Comparison of ENCODE assay signal across 25 mouse cellular contexts in genomic region chrX:53692065-53692464, GRCm38 (mm10). TPM values are rescaled to one million over a fixed set of nuclear protein-coding genes. Genes with fewer than 3 reads are reported as not detected.
DNase-seq lines count a peak whose midpoint lies in the region; ATAC-seq and TF ChIP-seq lines count a peak whose summit lies in the region.
"Had no signal": no experiment of that assay in that cellular context is flagged by ENCODE, and none has a peak within 500 bp of the region (broad histone marks: within the 10 kb centered on the region; RNA-seq: fewer than 3 reads in every experiment).

No protein-coding gene starts in this region.

- 36% methylated on average over 2 of the region's 2 CpGs for WGBS in kidney, embryonic 15.5 days
- 49% methylated on average over 2 of the region's 2 CpGs for WGBS in kidney, embryonic 16.5 days
- WGBS in kidney, postnatal 0 days, result 33% methylated on average over 2 of the region's 2 CpGs
- 18% methylated on average over 2 of the region's 2 CpGs for WGBS in kidney, adult 2 months

- no peak for TF ChIP-seq CTCF in kidney, postnatal 0 days (IDR thresholded peaks at IDR 0.05; ENCODE audit: low read depth)
- no peak for TF ChIP-seq CTCF in kidney, adult 2 months (conservative IDR thresholded peaks at IDR 0.05; ENCODE audit: insufficient read depth, insufficient read length, low read depth, low read length)

- H3K27me3 ChIP-seq in kidney, embryonic 15.5 days, result no peaks in the 10 kb centered on the region
- no peaks in the 10 kb centered on the region for H3K27me3 ChIP-seq in kidney, embryonic 16.5 days (ENCODE audit: insufficient read depth, low read length)
- H3K27me3 ChIP-seq in kidney, postnatal 0 days (ENCODE audit: insufficient read depth, low read length), result no peaks in the 10 kb centered on the region
- no peaks in the 10 kb centered on the region for H3K27me3 ChIP-seq in kidney, adult 2 months (replicated peaks; ENCODE audit: control insufficient read depth, insufficient read depth, low read length)

- H3K4me2 ChIP-seq in kidney, embryonic 15.5 days, result no peak overlapping the region
- H3K4me2 ChIP-seq in kidney, embryonic 16.5 days (replicated peaks; ENCODE audit: low read depth, low read length), result no peak overlapping the region
- no peak overlapping the region for H3K4me2 ChIP-seq in kidney, postnatal 0 days (ENCODE audit: low read length)

- H3K9ac ChIP-seq in kidney, embryonic 15.5 days, result no peak overlapping the region
- no peak overlapping the region for H3K9ac ChIP-seq in kidney, embryonic 16.5 days (replicated peaks; ENCODE audit: low read length)
- no peak overlapping the region for H3K9ac ChIP-seq in kidney, postnatal 0 days (ENCODE audit: low read depth, low read length)

- H3K4me1 ChIP-seq in kidney, embryonic 15.5 days, result no peaks in the 10 kb centered on the region
- H3K4me1 ChIP-seq in kidney, embryonic 16.5 days (ENCODE audit: insufficient read depth, low read length), result no peaks in the 10 kb centered on the region
- no peaks in the 10 kb centered on the region for H3K4me1 ChIP-seq in kidney, postnatal 0 days (replicated peaks; ENCODE audit: insufficient read depth, low read length)
- H3K4me1 ChIP-seq in kidney, adult 2 months (ENCODE audit: control insufficient read depth, insufficient read depth, low read length), result no peaks in the 10 kb centered on the region; the same call in 1 of the 2 replicates

- TF ChIP-seq POLR2A in kidney, adult 2 months (IDR thresholded peaks at IDR 0.05; ENCODE audit: low read depth, low read length), result no peak

- H3K4me3 ChIP-seq in kidney, embryonic 15.5 days (replicated peaks), result no peak overlapping the region
- H3K4me3 ChIP-seq in kidney, embryonic 16.5 days (ENCODE audit: low read length), result no peak overlapping the region
- no peak overlapping the region for H3K4me3 ChIP-seq in kidney, postnatal 0 days (replicated peaks; ENCODE audit: low read depth, low read length)
- H3K4me3 ChIP-seq in kidney, adult 2 months (ENCODE audit: insufficient read depth, low read depth, low read length), result no peak overlapping the region

- H3K9me3 ChIP-seq in kidney, embryonic 15.5 days (replicated peaks), result no peaks in the 10 kb centered on the region
- no peaks in the 10 kb centered on the region for H3K9me3 ChIP-seq in kidney, embryonic 16.5 days (ENCODE audit: low read length)
- H3K9me3 ChIP-seq in kidney, postnatal 0 days (replicated peaks; ENCODE audit: low read length), result no peaks in the 10 kb centered on the region
- H3K9me3 ChIP-seq: G1E had no signal

- peak; percentile 62; the same call in 1 of the 2 replicates for ATAC-seq in kidney, embryonic 15.5 days (replicated peaks; ENCODE audit: low FRiP score)
- peak; percentile 86 for ATAC-seq in kidney, embryonic 16.5 days (ENCODE audit: low FRiP score, low TSS enrichment)
- peak; percentile 69 for ATAC-seq in kidney, postnatal 0 days (replicated peaks; ENCODE audit: low FRiP score, low read depth)
- ATAC-seq: activated CD4-positive, CD25-positive, alpha-beta regulatory T cell, adult 4 months; CD4-positive, CD25-positive, alpha-beta regulatory T cell, adult 4 months; Patski had no signal

- no peak overlapping the region for H3K27ac ChIP-seq in kidney, embryonic 15.5 days
- no peak overlapping the region for H3K27ac ChIP-seq in kidney, embryonic 16.5 days (ENCODE audit: low read length)
- 0 out of 2 replicates have a peak overlapping the region, but pooled peaks have one; percentile 1 for H3K27ac ChIP-seq in kidney, postnatal 0 days
- H3K27ac ChIP-seq in kidney, adult 2 months (ENCODE audit: insufficient read depth, low read depth, low read length), result no peak overlapping the region

- no peak for DNase-seq in kidney, postnatal 4 days
- no peak for DNase-seq in kidney, adult 11 months
- peak; percentile 18 for DNase-seq in kidney, postnatal 0 days (ENCODE audit: low spot score)
- DNase-seq in kidney, adult 2 months, result no peak
- DNase-seq in adipocyte (ENCODE audit: low spot score), result peak; percentile 19
- no peak for DNase-seq in gastrocnemius, postnatal 10 days
- DNase-seq: adrenal gland, adult 2 months; adrenal gland, adult 8-10 months; adrenal gland, postnatal 10 days; adrenal gland, postnatal 14 days; adrenal gland, postnatal 25 days; adrenal gland, postnatal 36 days; B cell, adult 2 months; cerebellum, adult 11 months; cerebellum, adult 11-12 months; cerebellum, adult 18-20 months had no signal

- no peaks in the 10 kb centered on the region for H3K36me3 ChIP-seq in kidney, embryonic 15.5 days
- H3K36me3 ChIP-seq in kidney, embryonic 16.5 days (ENCODE audit: insufficient read depth, low read length), result no peaks in the 10 kb centered on the region
- no peaks in the 10 kb centered on the region for H3K36me3 ChIP-seq in kidney, postnatal 0 days (ENCODE audit: insufficient read depth, low read length)
- no peaks in the 10 kb centered on the region for H3K36me3 ChIP-seq in kidney, adult 2 months (ENCODE audit: control insufficient read depth, insufficient read depth, low read length)
- H3K36me3 ChIP-seq: G1E had no signal

RNA-seq across cellular contexts. Expression of gene Rtl8b, which starts 21.9 kb away (rescaled TPM):
- polyA plus RNA-seq in kidney, embryonic 15.5 days (2015; fragmentation: Nextera tagmentation; extraction: Ambion mirVana), result 62.8 and 65.5 TPM in 2 replicates
- 66.1 and 66.3 TPM in 2 replicates for polyA plus RNA-seq in kidney, embryonic 16.5 days (2015; fragmentation: Nextera tagmentation; extraction: Ambion mirVana)
- 78.5 and 82.8 TPM in 2 replicates for polyA plus RNA-seq in kidney, postnatal 0 days (2015; fragmentation: Nextera tagmentation; extraction: Ambion mirVana)
- polyA plus RNA-seq in kidney, adult 2 months (2012; rRNA removed), result 95.4 and 110 TPM in 2 replicates
- total RNA-seq in gastrocnemius, postnatal 10 days (2021), result 10 to 100 TPM; 87.2 to 94.8 TPM
- total RNA-seq: CH12.LX, G1E, MEL had no signal
- polyA plus RNA-seq: G1E had no signal

RNA-seq across cellular contexts. Expression of gene 4930502E18Rik, which starts 32.6 kb away (rescaled TPM):
- 0.71 and 1.4 TPM in 2 replicates for polyA plus RNA-seq in kidney, embryonic 15.5 days (2015; fragmentation: Nextera tagmentation; extraction: Ambion mirVana)
- polyA plus RNA-seq in kidney, embryonic 16.5 days (2015; fragmentation: Nextera tagmentation; extraction: Ambion mirVana), result 1.0 and 1.3 TPM in 2 replicates
- 0.89 and 1.8 TPM in 2 replicates for polyA plus RNA-seq in kidney, postnatal 0 days (2015; fragmentation: Nextera tagmentation; extraction: Ambion mirVana)
- not detected in 2 replicates for polyA plus RNA-seq in kidney, adult 2 months (2012; rRNA removed)
- total RNA-seq in gastrocnemius, postnatal 10 days (2021), result not detected
- total RNA-seq: adrenal gland, adult 2 months; adrenal gland, postnatal 10 days; adrenal gland, postnatal 14 days; adrenal gland, postnatal 25 days; adrenal gland, postnatal 36 days; adrenal gland, postnatal 4 days; G1E; MEL had no signal
- polyA plus RNA-seq: activated CD4-positive, CD25-positive, alpha-beta regulatory T cell, adult 4 months; adrenal gland, adult 2 months; CD4-positive, CD25-positive, alpha-beta regulatory T cell, adult 4 months; G1E; Patski had no signal

RNA-seq across cellular contexts. Expression of gene Rtl8a, which starts 48.6 kb away (rescaled TPM):
- 69.1 and 76.4 TPM in 2 replicates for polyA plus RNA-seq in kidney, embryonic 15.5 days (2015; fragmentation: Nextera tagmentation; extraction: Ambion mirVana)
- polyA plus RNA-seq in kidney, embryonic 16.5 days (2015; fragmentation: Nextera tagmentation; extraction: Ambion mirVana), result 73.7 and 76.8 TPM in 2 replicates
- 97.1 and 100 TPM in 2 replicates for polyA plus RNA-seq in kidney, postnatal 0 days (2015; fragmentation: Nextera tagmentation; extraction: Ambion mirVana)
- 114 and 120 TPM in 2 replicates for polyA plus RNA-seq in kidney, adult 2 months (2012; rRNA removed)
- 100 to 1,000 TPM; 106 to 114 TPM for total RNA-seq in gastrocnemius, postnatal 10 days (2021)
- total RNA-seq: G1E, MEL had no signal
- polyA plus RNA-seq: G1E had no signal

Comparison
In these comparisons a context has a peak if more than half of its experiments do, and no peak if none do; other contexts are left out.
1. DNase-seq: peak in kidney, postnatal 0 days (single experiment) and adipocyte (single experiment); none in kidney, postnatal 4 days (0 of 2), kidney, adult 11 months (single experiment), kidney, adult 2 months (single experiment) and gastrocnemius, postnatal 10 days (single experiment).
2. Peak in every context shown above with its lines, with median percentiles within 50 percentile points of each other: ATAC-seq.